Mouse (Mus musculus) brown adipose tissue, adult 24 weeks (tissue): ENCODE results near the gene Sfi1. TPM values are rescaled to one million over a fixed set of nuclear protein-coding genes. Genes with fewer than 3 reads are reported as not detected.
"Not testable (repeated sequence)": the region's sequence is repeated elsewhere in the genome, so short reads cannot be mapped to it uniquely, and the experiment has no call there.

ENCODE experiments used
- H3K27ac ChIP-seq: fragments of 200-500 bp; replicated peaks from 2 replicates; pipeline ENCODE4 v1.5.1; 2012; ENCODE audit warnings: low read depth, mild to moderate bottlenecking, low read length
- H3K4me1 ChIP-seq: fragments of 200-500 bp; 2 replicates; pipeline ENCODE4 v1.6.1; 2012; ENCODE audit warnings: low read length, mixed read lengths; ENCODE audit not compliant: control insufficient read depth, insufficient read depth, insufficient read length
- H3K4me3 ChIP-seq: fragments of 200-500 bp; 2 replicates; pipeline ENCODE4 v1.5.1; 2012; ENCODE audit warnings: low read depth, mild to moderate bottlenecking, low read length, moderate library complexity; ENCODE audit not compliant: insufficient read depth
- polyA plus RNA-seq: library from polyadenylated mRNA; stranded (reverse); fragments of >200 nt; gene quantifications from 2 replicates; pipeline ENCODE4 v1.2.4, GENCODE M21; 2012; ENCODE audit not compliant: missing spikeins, insufficient read depth, insufficient read length

Gene Sfi1
- 3.1 and 5.0 TPM in 2 replicates for polyA plus RNA-seq

GRCm38 (mm10) chr11:3193363-3193762, at the start of gene Sfi1:
Sfi1 (minus strand) TSS chr11:3193463.
- Histone ChIP-seq H3K27ac (no peak within 1 kb of the TSS), H3K4me3 (no peak within 1 kb of the TSS), H3K4me1 (no peaks in the 10 kb centered on the region)

DNA sequence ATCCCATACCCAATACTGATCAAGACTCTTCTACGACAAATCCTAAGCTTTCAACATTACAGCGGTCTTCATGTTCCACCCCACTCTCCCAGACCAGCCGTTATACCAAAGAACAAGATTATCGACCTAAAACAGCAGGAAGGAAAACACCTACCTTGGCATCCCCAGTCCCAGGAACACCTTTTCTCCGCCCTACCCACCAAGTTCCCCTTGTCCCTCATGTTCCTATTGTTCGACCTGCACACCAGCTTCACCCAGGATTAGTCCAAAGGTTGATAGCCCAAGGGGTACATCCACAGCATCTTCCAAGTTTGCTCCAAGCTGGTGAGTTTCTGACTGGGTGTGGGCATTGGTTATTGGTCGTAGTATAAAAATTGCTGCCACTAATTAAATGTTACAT, 49.1 kb upstream of the Sfi1 start:
- Histone ChIP-seq H3K4me3 (no peak overlapping the region), H3K27ac (no peak overlapping the region), H3K4me1 (no peaks in the 10 kb centered on the region)

DNA sequence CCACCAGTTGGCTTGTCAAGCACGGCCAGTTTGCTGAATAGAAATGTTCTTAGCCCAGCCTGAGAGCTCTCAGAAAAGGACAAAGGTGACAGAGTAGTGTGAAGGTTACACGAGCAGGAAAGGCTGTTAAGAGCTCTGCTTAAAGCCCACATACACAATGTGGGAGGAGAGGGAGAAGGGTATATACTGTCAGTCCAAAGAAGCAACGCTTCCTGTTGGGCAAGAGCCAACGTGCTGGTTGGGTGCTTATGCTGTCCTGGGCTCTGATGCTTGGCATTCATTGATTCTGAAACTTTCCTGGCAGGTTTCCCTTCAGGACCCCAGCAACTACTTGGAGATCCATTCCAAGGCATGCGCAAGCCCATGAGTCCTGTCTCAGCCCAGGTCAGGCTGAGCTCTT, 42.0 kb upstream of the Sfi1 start:
- Histone ChIP-seq H3K4me3 (no peak overlapping the region), H3K27ac (no peak overlapping the region), H3K4me1 (no peaks in the 10 kb centered on the region)

DNA sequence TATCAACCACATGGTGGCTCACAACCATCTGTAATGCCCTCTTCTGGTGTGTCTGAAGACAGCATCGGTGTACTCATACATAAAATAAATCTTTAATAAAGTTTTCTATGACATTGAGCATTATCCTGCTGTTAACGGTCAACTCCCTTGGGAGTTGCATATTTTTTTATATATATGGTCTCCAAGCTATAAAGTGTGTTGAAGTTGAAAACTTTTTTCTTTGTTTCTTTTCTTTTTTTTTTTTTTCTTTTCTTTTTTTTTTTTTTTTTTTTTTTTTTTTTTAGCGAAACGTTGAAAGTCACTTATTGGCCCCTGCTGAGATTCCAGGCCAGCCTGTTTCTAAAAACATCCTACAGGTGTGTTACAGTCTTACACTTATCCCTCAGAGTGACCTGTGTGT, 40.4 kb upstream of the Sfi1 start:
- no peaks in the 10 kb centered on the region for H3K4me1 ChIP-seq
- H3K27ac ChIP-seq = no peak overlapping the region
- H3K4me3 ChIP-seq = no peak overlapping the region

DNA sequence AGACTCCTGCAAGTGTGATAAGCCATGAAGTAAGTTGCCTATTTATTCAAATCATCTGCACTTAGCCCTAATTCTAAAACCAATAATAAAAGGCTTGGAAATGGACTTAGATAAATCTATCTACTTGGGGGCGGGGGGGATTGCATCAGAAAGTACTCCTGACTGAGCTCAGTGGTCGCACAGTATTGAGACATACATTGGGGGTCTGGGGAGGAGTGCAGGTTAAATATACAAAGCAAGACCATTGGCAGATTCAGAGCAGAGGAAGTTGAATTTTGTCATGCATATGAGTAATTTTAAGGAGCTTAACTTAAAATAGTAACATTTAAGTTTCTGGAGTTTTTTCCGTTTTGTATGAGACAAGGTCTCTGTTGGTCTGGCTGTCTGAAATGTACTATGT, 39.0 kb upstream of the Sfi1 start:
- Histone ChIP-seq H3K4me3 (no peak overlapping the region), H3K4me1 (no peaks in the 10 kb centered on the region), H3K27ac (no peak overlapping the region)

- no peak overlapping the region for H3K27ac ChIP-seq
- no peak overlapping the region for H3K4me3 ChIP-seq
- no peaks in the 10 kb centered on the region for H3K4me1 ChIP-seq
Measured at GRCm38 (mm10) chr11:3227113-3227512, 33.9 kb upstream of the Sfi1 start.

DNA sequence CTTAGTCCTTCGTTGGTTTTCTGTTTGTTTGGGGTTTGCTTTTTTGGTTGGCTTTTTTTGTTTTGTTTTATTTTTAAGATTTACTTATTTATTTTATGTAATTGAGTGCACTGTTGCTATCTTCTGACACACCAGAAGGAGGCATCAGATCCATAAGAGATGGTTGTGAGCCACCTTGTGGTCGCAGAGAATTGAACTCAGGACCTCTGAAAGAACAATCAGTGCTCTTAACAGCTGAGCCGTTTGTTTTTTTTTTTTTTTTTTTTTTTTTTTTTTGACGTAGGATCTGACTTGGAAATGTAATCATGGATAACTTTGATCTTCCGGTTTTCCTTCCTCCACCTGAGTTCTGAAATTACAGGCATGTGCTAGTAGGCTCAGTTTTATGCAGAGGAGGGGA, 29.8 kb upstream of the Sfi1 start:
- no peak overlapping the region for H3K4me3 ChIP-seq
- H3K4me1 ChIP-seq = no peaks in the 10 kb centered on the region
- no peak overlapping the region for H3K27ac ChIP-seq

GRCm38 (mm10) chr11:3212526-3212925, 19.3 kb upstream of the Sfi1 start:
- no peaks in the 10 kb centered on the region for H3K4me1 ChIP-seq
- no peak overlapping the region for H3K27ac ChIP-seq
- no peak overlapping the region for H3K4me3 ChIP-seq

DNA sequence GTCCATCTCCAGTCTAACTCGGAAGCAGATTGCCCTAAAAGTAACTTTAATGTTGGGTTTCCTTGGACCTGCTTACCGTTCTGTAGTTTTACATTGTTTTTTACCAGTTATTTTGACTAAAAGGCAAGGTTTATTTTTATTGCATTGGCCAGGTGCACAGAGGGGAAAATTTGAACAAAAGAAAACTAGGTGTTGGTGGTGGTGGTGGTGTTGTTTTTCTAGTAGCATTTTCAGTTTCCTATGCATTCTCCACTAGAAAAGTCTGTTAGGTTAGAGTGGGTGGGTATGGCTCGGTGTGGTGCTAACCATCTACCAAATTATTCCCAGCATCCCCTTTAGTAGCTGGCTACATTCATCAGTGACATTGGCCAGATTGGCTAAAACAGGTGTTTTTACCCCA, 13.5 kb upstream of the Sfi1 start:
- no peak overlapping the region for H3K4me3 ChIP-seq
- H3K4me1 ChIP-seq = no peaks in the 10 kb centered on the region
- H3K27ac ChIP-seq = no peak overlapping the region

DNA sequence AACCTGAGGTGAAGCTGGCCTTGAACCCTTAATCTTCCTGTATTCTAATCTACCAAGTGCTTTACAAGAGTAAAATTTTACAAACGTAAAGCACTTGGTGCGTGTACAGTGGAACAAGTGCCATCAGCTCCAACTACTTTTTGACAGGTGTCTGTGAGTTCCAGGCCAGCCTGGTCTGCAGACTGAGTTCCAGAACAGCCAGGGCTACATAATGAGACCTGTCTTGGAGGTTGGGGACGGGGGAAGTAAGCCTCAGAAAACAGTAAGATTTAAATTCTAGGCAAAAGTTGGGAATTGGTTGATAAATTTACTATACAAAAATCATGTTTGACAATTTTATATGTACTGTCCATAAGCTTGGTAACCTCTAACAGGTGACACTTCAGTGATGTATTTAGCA, 11.9 kb upstream of the Sfi1 start:
- H3K4me3 ChIP-seq = no peak overlapping the region

DNA sequence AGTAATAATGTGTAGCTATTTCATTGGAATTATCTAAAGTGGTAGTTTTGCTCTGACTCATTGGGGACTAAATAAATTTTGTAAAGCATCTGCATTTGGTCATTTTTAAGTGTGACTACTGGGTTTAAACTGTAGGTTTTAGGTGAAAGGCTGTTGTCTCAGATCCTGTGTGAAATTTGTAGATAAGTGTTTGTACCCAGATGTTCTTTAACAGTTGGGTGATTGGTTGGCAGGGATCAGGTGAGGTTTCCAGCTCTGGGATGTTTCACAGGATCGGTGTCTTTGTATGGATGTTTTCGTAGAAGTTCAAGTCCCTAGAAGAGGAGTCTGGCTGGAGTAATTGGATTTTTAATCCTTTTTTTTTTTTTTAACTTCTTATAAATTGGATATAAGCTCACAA, 10.5 kb upstream of the Sfi1 start:
- Histone ChIP-seq H3K27ac (no peak overlapping the region), H3K4me1 (no peaks in the 10 kb centered on the region), H3K4me3 (no peak overlapping the region)

More for the DNA sequence above, 11.9 kb upstream of the Sfi1 start:
- Histone ChIP-seq H3K4me1 (no peaks in the 10 kb centered on the region), H3K27ac (no peak overlapping the region)

DNA sequence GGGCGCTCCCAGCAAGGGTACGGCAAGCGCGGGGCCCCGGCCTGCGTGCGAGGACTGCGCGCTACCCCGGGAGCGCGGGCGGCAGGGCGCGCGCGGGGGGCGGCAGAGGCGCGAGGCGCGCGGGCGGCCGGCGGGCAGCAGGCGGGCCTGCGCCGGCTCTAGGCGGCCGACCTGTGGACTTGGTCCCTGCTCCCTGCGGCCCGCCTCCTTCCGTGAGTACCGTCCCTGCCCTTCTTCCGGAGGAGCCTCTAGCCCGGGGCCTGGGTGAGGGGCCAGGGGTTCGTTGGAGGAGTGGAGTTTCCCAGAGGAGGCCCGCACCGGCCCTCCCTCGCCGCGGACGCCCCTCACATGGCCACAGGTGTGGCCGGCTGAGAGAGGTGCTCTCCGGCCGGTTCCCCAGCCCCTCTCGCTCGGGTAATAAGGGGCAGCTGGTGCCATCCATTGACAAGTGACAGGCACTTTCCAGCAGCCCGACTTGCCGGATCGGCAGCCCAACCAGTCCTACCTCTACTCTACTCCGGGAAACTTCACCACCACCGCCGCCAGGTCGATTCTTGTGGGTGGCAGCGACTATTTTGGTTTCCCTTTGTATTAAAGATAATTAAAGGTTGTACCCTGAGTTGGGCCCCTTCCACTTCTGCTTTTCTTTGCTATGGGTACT, 9.6 kb upstream of the Sfi1 start:
- H3K27ac ChIP-seq = no peak overlapping the region; the same call in 1 of the 2 replicates
- peak overlapping the region; percentile 75 for H3K4me3 ChIP-seq
- no peaks in the 10 kb centered on the region for H3K4me1 ChIP-seq

DNA sequence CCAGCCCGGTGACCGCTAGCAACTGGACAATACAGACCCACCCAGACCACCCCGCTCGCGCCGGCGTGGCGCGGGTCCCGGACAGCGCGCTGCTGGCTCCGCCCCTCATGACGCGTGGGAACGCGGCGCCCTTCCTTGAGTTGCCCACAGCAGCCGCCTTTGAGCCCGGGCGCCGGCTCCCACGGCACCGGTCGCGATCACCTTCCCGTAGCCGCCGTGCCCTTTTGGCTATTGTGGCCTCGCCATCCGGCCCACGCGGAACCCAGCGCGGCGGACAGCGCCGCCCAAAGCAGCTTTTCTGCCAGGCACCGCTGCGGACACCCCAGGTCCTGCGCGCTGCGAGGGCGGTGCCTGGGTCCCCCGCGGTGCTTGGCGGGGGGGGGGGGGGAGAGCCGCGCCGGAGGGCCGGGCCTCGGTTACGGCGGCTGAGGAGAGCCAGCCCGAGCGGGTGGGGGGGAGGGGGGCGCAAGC, 9.0 kb upstream of the Sfi1 start, which contains the start of gene Eif4enif1:
TSS of gene Eif4enif1 (plus strand) at position 162 of the 471 bp plus-strand sequence.
- H3K27ac ChIP-seq = peak within 1 kb of the TSS; percentile 99
- no peaks in the 10 kb centered on the region for H3K4me1 ChIP-seq
- H3K4me3 ChIP-seq = peak within 1 kb of the TSS; percentile 83

DNA sequence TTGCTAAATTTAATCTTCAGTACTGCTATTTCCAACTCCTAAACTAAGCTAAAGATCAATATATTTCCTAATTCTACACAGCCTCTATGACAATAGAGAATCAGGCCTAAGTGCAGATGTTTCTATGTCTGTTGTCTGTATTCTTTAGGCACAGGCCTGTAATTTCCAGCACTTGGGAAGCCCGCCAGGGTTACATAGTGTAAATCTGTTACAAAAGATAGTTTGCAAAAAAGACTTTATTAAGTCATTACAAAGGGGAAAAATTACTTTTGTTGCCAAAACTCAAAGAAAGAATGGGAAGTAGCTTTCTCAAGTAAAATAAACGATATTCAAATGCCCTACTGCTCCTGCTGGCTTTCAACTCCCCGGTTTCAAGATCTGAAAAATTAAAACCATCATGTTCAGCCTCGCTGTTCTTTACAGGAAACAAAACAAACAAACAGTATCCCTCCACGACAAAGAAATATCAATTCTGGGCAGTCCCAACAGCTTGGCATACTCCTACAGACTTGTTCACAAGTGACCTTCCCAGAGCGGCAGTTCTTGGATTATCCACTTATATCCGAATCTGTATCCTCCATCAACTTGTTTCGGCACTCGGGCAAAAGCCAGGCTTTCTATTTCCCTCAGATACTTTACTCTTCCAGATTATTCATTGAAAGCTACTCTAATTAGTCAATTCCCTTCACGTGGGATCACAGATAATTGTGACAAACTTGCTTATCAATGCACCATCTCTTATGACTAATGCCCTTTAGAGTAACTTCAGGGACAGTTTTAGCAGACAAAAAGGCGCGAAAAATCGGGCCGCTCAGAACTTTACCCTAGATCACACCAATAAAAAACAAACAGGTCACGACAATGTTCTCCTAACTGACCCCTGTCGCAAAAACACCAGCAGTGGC, 8.3 kb upstream of the Sfi1 start:
- H3K4me1 ChIP-seq = no peaks in the 10 kb centered on the region
- peak overlapping the region; percentile 83 for H3K4me3 ChIP-seq
- peak overlapping the region; percentile 99 for H3K27ac ChIP-seq

DNA sequence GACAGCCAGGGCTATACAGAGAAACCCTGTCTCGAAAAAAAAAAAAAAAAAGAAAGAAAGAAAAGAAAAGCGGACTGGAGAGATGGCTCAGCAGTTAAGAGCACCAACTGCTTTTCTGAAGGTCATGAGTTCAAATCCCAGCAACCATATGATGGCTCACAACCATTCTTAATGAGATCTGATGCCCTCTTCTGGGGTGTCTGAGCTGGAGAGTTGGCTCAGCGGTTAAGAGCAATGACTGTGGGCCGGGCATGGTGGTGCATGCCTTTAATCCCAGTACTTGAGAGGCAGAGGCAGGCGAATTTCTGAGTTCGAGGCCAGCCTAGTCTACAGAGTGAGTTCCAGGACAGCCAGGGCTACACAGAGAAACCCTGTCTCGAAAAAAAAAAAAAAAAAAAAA, 7.4 kb upstream of the Sfi1 start:
- H3K4me1 ChIP-seq, H3K4me3 ChIP-seq, H3K27ac ChIP-seq: not testable (repeated sequence)
